Mouse (Mus musculus): ENCODE results near the gene Slc35f6. TPM values are rescaled to one million over a fixed set of nuclear protein-coding genes. Genes with fewer than 3 reads are reported as not detected.
"Not testable (repeated sequence)": the region's sequence is repeated elsewhere in the genome, so short reads cannot be mapped to it uniquely, and the experiment has no call there.

Slc35f6 gene
- polyA plus RNA-seq, 1 experiment from 2014 or later: 30.7 TPM

DNA sequence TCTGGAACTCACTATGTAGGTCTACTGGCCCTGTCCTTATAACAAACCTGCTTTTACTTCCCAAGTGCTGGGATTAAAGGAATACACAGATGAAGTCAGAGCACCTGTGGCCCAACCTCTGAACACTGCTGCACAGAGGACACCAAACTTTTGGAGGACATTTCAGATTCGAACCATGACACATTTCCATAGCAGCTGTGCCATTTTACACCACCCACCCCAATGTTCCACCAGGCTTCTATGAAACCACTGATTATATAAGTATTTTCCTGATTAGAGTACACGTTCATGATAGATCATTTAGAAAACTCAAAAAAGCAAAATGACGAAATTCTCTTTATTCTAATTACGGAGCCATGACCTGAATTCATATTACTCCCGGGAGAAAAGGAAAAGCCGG is 18.2 kb downstream of the Slc35f6 start:
- H3K4me1 ChIP-seq (replicated peaks): peaks cover 22% of the 10 kb centered on the region
- H3K9ac ChIP-seq: peak overlapping the region; percentile 73
- 66% methylated on average over 6 of the region's 6 CpGs for WGBS
- no peaks in the 10 kb centered on the region for H3K27me3 ChIP-seq
- ATAC-seq (ENCODE audit: low FRiP score): no peak
- no peaks in the 10 kb centered on the region for H3K36me3 ChIP-seq
- H3K4me3 ChIP-seq: peak overlapping the region; percentile 83
- peak overlapping the region; percentile 91 for H3K4me2 ChIP-seq
- peak overlapping the region; percentile 79 for H3K27ac ChIP-seq
- no peaks in the 10 kb centered on the region for H3K9me3 ChIP-seq

DNA sequence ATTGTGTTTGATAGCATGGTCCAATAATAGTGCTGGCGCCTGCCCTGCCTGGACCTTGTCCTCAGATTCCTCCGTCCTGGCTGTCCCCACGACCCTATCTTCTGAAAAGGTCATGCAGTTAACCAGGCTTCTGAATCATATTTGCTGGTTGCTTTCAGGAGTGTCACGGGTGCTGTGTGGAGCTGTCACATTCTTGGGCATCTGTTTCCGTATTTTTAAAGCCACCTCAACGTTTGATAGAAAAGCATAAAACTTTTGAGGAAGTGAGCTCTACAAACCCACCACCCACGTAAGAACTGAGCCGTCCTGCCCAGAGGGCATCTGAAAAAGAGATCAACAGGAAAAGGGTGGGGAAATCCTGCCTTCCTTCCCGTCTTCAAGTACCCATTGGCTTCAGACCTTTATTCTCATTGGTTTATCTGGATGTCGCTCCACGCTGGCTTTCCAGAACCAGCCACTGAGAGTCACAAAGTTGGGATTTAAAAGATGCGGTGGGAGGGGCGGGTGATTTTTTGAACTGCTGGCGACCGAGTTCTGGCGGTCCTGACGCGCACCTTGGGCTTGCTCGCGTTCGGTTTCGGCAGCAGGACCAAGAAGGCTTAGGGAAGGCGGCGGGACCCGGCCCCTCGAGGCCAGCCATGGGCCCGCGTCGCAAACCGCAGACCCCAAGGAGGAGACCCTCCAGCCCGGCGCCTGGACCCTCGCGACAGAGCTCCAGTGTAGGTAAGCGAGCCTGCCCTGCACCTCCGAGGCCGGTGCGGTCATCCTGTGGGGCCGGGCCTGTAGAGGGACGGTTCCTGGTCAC is 18.9 kb downstream of the Slc35f6 start, which contains the start of gene Cenpa:
Gene Cenpa (plus strand): TSS at position 387 of the 805 bp plus-strand sequence.
- H3K9ac ChIP-seq: peak within 1 kb of the TSS; percentile 79
- no peaks in the 10 kb centered on the region for H3K9me3 ChIP-seq
- peak within 1 kb of the TSS; percentile 91 for H3K4me2 ChIP-seq
- H3K4me1 ChIP-seq (replicated peaks): peaks cover 22% of the 10 kb centered on the region
- H3K27me3 ChIP-seq: no peaks in the 10 kb centered on the region
- under 1% methylated on average over 40 of the region's 40 CpGs for WGBS
- H3K4me3 ChIP-seq: peak within 1 kb of the TSS; percentile 83
- ATAC-seq (ENCODE audit: low FRiP score): peak; percentile 96
- H3K36me3 ChIP-seq: no peaks in the 10 kb centered on the region
- H3K27ac ChIP-seq: peak within 1 kb of the TSS; percentile 79

DNA sequence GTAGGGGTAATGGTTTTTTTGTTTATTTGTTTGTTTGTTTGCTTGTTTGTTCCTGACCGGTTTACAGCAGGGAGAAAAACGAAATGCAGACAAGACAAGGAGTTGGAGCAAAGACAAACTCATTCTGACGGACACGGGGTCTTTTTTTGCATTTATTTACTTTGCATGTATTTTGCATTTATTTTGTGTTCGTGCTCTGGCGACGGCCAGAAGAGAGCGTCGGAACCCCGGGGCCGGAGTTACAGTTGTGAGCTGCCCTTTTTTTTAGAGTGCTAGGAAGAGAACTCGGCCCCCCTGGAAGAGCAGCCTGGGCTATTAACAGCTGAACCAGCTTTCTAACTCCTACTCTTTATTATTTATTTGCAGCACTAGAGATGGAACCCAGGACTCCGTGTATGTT is 19.5 kb downstream of the Slc35f6 start:
- Histone ChIP-seq H3K9me3 (no peaks in the 10 kb centered on the region), H3K9ac (peak overlapping the region; percentile 79), H3K27me3 (no peaks in the 10 kb centered on the region), H3K27ac (no peak overlapping the region), H3K4me1 (replicated peaks) (peaks cover 22% of the 10 kb centered on the region), H3K4me2 (peak overlapping the region; percentile 91), H3K4me3 (peak overlapping the region; percentile 83), H3K36me3 (no peaks in the 10 kb centered on the region)
- ATAC-seq (ENCODE audit: low FRiP score): no peak
- WGBS: under 1% methylated on average over 13 of the region's 13 CpGs

DNA sequence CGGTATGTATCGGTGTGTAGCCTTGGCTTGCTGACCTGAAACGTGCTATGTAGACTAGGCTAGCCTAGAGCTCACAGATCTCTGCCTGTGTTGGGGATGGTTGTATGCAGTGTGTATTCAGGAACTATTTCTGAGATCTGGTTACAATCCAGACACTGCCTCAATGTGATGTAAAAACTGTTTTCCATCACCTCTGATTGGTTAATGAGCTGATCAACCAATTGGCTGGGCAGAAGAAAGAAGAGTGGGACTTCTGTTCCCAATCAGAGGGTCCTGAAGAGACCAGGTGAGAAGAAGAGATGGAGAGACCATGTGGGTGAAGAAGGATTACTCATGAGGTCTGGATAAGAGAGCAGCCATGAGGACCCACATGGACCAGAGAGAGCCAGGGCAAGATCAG is 20.0 kb downstream of the Slc35f6 start:
- Histone ChIP-seq H3K4me2 (peak overlapping the region; percentile 91), H3K9me3 (no peaks in the 10 kb centered on the region), H3K9ac (peak overlapping the region; percentile 79), H3K27ac (no peak overlapping the region), H3K4me3 (peak overlapping the region; percentile 83), H3K27me3 (no peaks in the 10 kb centered on the region), H3K36me3 (no peaks in the 10 kb centered on the region), H3K4me1 (replicated peaks) (peaks cover 22% of the 10 kb centered on the region)
- no peak for ATAC-seq (ENCODE audit: low FRiP score)
- WGBS: 7% methylated on average over 3 of the region's 3 CpGs

DNA sequence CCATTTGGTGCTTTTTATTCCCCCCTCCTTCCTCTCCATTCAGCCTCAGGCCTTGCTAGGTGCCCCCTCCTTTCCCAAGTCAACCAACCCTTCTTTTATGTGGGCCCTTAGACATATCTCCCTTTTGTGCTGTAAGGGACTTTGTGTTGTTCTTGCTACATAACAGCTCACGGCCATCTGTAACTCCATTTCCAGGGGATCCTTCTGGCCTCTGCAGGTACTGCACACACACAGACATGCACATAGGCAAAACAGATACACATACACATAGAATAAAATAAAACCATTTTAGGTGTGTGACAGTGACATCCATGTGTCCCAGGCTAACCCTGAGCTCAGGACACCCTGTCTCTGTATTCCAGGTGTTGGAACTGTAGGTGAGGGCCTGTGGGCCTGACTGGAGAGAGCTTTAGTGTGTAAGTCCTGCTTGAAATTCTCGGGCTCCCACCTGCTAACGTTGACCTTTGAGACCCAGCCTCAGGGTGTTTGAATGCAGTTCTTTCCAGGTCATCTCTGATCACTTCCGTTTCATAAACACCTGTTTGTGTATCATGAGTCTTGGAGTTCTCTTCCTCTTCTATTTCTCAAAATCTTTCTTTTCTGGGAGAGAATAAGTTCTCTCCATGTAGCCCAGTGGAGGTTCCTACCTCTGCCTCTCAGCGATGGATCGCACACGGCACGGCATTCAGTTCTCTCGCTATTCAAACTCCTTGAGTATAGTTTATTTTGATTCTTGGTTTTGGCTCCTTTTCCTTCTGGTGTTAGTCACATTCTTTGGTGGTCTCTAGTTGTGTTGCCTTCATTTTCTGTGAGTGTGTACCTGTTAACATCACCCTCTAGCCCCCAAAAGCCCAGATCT is 21.1 kb downstream of the Slc35f6 start:
- ATAC-seq (ENCODE audit: low FRiP score): no peak
- H3K4me3 ChIP-seq: no peak overlapping the region
- peaks cover 22% of the 10 kb centered on the region for H3K4me1 ChIP-seq (replicated peaks)
- no peaks in the 10 kb centered on the region for H3K27me3 ChIP-seq
- WGBS: 93% methylated on average over 9 of the region's 9 CpGs
- no peaks in the 10 kb centered on the region for H3K9me3 ChIP-seq
- H3K9ac ChIP-seq: no peak overlapping the region
- no peak overlapping the region for H3K4me2 ChIP-seq
- peaks cover 7% of the 10 kb centered on the region; the same call in 1 of the 2 replicates for H3K36me3 ChIP-seq
- no peak overlapping the region for H3K27ac ChIP-seq

DNA sequence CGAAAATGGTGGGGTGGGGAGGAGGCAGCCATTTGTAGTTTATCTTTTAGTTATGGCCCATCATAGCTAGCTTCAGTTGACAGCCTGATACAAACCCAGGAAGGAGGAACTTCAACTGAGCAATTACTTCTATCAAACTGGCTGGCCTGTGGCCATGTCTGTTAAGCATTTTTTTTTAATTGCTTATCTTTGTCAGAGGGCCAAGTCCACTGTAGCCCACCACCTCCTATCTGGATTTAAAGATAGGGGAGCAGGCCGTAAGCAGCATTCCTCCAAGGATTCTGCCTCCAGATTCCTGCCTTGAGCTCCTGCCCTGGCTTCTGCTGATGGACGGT is 21.7 kb downstream of the Slc35f6 start:
- Histone ChIP-seq H3K9ac (no peak overlapping the region), H3K9me3 (no peaks in the 10 kb centered on the region), H3K27ac (no peak overlapping the region), H3K4me1 (replicated peaks) (peaks cover 22% of the 10 kb centered on the region), H3K4me2 (no peak overlapping the region), H3K27me3 (no peaks in the 10 kb centered on the region), H3K36me3 (peaks cover 8% of the 10 kb centered on the region; the same call in 1 of the 2 replicates), H3K4me3 (no peak overlapping the region)
- whole genome bisulfite sequencing: 96% methylated on average over 3 of the region's 3 CpGs
- no peak for ATAC-seq (ENCODE audit: low FRiP score)

DNA sequence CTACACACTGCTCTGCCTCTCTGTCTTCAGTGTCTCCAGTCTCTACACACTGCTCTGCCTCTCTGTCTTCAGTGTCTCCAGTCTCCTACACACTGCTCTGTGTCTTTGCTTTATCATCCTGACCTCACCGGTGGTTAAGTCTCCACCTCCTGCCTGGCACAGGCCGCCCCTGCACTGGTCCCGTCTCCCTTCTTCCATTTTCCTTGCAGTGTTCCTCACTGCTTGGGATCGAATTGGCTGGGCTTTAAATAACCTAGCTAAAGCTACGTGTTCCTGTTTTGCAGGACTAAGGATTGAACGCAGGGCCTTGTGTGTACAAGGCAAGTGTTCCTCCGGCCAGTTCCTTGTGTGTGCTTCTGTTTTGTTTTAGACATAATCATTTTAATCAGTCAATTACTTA is 22.4 kb downstream of the Slc35f6 start:
- Histone ChIP-seq H3K9ac (no peak overlapping the region), H3K27me3 (no peaks in the 10 kb centered on the region), H3K4me3 (no peak overlapping the region), H3K4me2 (no peak overlapping the region), H3K4me1 (replicated peaks) (peaks cover 22% of the 10 kb centered on the region), H3K27ac (no peak overlapping the region), H3K36me3 (peaks cover 8% of the 10 kb centered on the region; the same call in 1 of the 2 replicates), H3K9me3 (no peaks in the 10 kb centered on the region)
- no peak for ATAC-seq (ENCODE audit: low FRiP score)
- WGBS: 95% methylated on average over 7 of the region's 7 CpGs

DNA sequence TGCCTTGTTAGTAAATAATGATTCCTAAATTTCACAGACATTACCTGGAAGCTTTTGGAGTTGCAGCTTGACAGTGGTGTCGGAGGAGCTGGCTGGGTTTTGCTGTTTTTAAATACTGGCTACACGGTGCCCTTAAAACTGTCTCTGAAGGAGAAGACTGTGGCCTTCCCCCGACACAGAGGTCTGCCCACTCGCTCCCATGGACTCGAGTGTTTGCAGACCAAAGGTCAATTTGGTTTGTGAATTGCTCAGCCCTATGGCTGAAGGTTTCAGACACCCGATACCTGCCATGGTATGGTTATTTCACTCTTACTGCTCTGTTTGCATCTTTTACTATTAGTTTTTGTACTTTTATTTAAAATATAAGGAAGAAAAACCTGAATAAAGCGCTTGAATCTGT is 26.3 kb downstream of the Slc35f6 start:
- no peaks in the 10 kb centered on the region for H3K27me3 ChIP-seq
- no peak overlapping the region for H3K4me2 ChIP-seq
- no peak overlapping the region for H3K4me3 ChIP-seq
- no peak overlapping the region for H3K27ac ChIP-seq
- 86% methylated on average over 7 of the region's 7 CpGs for WGBS
- no peak for ATAC-seq (ENCODE audit: low FRiP score)
- no peak overlapping the region for H3K9ac ChIP-seq
- peaks cover 11% of the 10 kb centered on the region for H3K36me3 ChIP-seq
- peaks cover 2% of the 10 kb centered on the region; the same call in 1 of the 2 replicates for H3K4me1 ChIP-seq (replicated peaks)
- no peaks in the 10 kb centered on the region for H3K9me3 ChIP-seq

DNA sequence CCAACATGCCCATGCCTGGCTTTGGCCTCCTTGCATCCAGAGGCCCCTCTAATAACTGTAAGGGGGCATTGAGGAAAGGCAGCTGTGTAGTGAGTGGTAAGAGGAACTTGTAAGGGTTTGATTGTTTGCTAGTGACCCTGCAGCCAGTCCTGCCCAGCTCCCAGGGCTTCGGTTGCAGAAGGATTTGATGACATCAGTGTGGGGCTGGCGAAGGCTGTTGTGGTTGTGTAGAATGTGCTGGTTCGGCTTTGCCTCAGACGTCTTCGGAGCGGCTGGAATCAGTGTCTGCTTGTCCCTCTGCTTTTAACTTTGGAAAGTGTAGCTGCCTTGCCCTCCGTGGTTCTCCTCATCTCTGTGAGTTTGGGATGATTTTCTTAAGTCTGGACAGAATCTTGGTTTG is 29.1 kb downstream of the Slc35f6 start:
- Histone ChIP-seq H3K4me3 (no peak overlapping the region), H3K4me1 (replicated peaks) (no peaks in the 10 kb centered on the region), H3K4me2 (no peak overlapping the region), H3K36me3 (peaks cover 11% of the 10 kb centered on the region), H3K9me3 (no peaks in the 10 kb centered on the region), H3K27me3 (no peaks in the 10 kb centered on the region), H3K9ac (no peak overlapping the region), H3K27ac (no peak overlapping the region)
- WGBS: 91% methylated on average over 7 of the region's 7 CpGs
- ATAC-seq (ENCODE audit: low FRiP score): no peak

DNA sequence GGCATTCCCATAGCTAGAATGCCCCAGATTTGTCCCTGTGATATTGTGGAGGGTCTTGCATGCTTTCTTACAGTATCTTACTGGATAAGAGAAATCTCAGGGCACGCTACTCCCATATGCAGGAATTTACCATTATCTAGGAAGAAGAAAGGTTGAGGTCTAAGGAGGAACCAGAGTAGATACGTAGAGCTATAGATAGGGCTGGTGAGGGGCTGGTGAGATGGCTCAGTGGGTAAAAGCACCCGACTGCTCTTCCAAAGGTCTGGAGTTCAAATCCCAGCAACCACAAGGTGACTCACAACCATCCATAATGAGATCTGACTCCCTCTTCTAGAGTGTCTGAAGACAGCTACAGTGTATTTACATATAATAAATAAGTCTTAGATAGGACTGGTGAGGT is 30.3 kb downstream of the Slc35f6 start:
- H3K4me2 ChIP-seq; H3K4me1 ChIP-seq (replicated peaks); ATAC-seq (ENCODE audit: low FRiP score); H3K27me3 ChIP-seq; H3K27ac ChIP-seq; H3K4me3 ChIP-seq; H3K9me3 ChIP-seq; H3K9ac ChIP-seq: not testable (repeated sequence)
- WGBS: 91% methylated on average over 3 of the region's 3 CpGs
- peaks cover 11% of the 10 kb centered on the region for H3K36me3 ChIP-seq

DNA sequence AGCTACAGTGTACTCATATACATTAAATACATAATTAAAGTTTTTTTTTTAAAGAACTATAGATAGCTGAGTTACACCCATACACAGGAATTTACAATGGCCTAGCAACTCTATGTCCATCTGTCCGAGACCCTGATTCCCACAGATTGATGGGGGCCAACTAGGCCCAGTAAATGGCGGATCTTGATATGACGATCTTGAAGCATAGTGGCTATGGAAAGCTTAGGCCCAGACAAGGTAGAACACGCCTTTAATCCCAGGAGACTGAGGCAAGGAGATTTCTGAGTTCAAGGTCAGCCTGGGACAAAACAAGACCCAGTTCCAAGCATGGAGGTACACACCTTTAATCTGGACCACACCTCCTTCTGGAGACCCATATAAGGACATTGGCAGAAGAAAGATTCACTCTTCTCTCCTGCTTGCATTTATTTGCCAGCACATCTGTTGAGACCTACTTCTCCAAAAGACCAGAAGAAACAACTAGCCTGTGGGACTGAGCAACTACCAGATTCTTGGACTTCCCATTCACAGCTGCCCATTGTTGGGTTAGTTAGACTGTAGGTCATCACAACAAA is 31.1 kb downstream of the Slc35f6 start:
- H3K36me3 ChIP-seq: peaks cover 5% of the 10 kb centered on the region
- H3K9me3 ChIP-seq: no peaks in the 10 kb centered on the region
- H3K9ac ChIP-seq: no peak overlapping the region
- no peak overlapping the region for H3K27ac ChIP-seq
- ATAC-seq (ENCODE audit: low FRiP score): no peak
- 97% methylated on average over 4 of the region's 4 CpGs for WGBS
- no peaks in the 10 kb centered on the region for H3K27me3 ChIP-seq
- no peak overlapping the region for H3K4me3 ChIP-seq
- no peaks in the 10 kb centered on the region for H3K4me1 ChIP-seq (replicated peaks)
- H3K4me2 ChIP-seq: no peak overlapping the region

DNA sequence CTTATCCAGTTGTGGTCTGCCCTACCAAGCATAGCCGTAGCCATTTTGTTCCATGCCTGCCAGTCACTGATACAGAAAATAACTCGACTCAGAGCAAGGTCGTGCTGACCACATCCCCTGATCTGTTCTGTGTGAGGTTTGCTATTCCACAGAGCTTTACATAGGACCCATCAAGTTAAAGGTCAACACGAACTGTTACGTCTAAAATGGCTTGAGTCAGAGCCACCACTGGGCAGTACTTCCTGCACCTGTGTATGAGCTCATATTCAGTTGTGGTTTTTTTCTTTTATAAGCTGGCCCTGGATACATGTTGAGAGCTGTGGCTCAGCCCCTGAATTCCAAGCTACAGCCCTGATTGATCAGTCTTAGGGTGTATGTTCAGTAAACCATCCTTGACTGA is 31.9 kb downstream of the Slc35f6 start:
- Histone ChIP-seq H3K9ac (no peak overlapping the region), H3K27me3 (no peaks in the 10 kb centered on the region), H3K36me3 (peaks cover 3% of the 10 kb centered on the region; the same call in 1 of the 2 replicates), H3K4me1 (replicated peaks) (no peaks in the 10 kb centered on the region), H3K4me3 (no peak overlapping the region), H3K27ac (no peak overlapping the region), H3K9me3 (no peaks in the 10 kb centered on the region), H3K4me2 (no peak overlapping the region)
- ATAC-seq (ENCODE audit: low FRiP score): no peak
- WGBS: 89% methylated on average over 5 of the region's 5 CpGs

Measured in hindbrain, embryonic 13.5 days (tissue).